Mouse (Mus musculus) midbrain, embryonic 14.5 days (tissue): ENCODE measurements at regions not wholly inside any gene's neighbourhood (a gene's known extent, or its start where the extent isn't known, plus 50 kb on each side); places are given as distances from the start of the nearest gene placed in this dataset.

Experiments used
- ATAC-seq: fragments of 200-750 bp; cut with Nextera tagmentation; 2 replicates; pipeline ENCODE4 v1.8.0; 2017; ENCODE audit warnings: moderate number of reproducible peaks, moderate library complexity; ENCODE audit not compliant: low FRiP score, low TSS enrichment
- DNase-seq: peaks from one replicate; pipeline ENCODE4 v3.0.0-alpha.2; 2015
- H3K27ac ChIP-seq: fragments of 300-500 bp; sonication (generic); replicated peaks from 2 replicates; pipeline ENCODE4 v1.5.1; 2014; ENCODE audit warnings: mild to moderate bottlenecking, low read depth, low read length, moderate library complexity
- H3K27me3 ChIP-seq: fragments of 300-500 bp; sonication (generic); 2 replicates; pipeline ENCODE4 v1.6.1; 2014; ENCODE audit warnings: low read length, control low read depth, mixed read lengths; ENCODE audit not compliant: control insufficient read depth, insufficient read depth
- H3K36me3 ChIP-seq: fragments of 300-500 bp; sonication (generic); 2 replicates; pipeline ENCODE4 v1.6.1; 2014; ENCODE audit warnings: low read length, control low read depth; ENCODE audit not compliant: control insufficient read depth, insufficient read depth
- H3K4me1 ChIP-seq: fragments of 300-500 bp; sonication (generic); 2 replicates; pipeline ENCODE4 v1.6.1; 2014; ENCODE audit warnings: mild to moderate bottlenecking, antibody characterized with exemption, low read length, control low read depth; ENCODE audit not compliant: control insufficient read depth, insufficient read depth
- H3K4me2 ChIP-seq: fragments of 300-500 bp; sonication (generic); 2 replicates; pipeline ENCODE4 v1.6.1; 2014; ENCODE audit warnings: mild to moderate bottlenecking, low read length, moderate library complexity
- H3K4me3 ChIP-seq: fragments of 300-500 bp; sonication (generic); replicated peaks from 2 replicates; pipeline ENCODE4 v1.5.1; 2014; ENCODE audit warnings: low read depth, low read length
- H3K9ac ChIP-seq: fragments of 300-500 bp; sonication (generic); replicated peaks from 2 replicates; pipeline ENCODE4 v1.6.1; 2014; ENCODE audit warnings: mild to moderate bottlenecking, low read length, moderate library complexity
- H3K9me3 ChIP-seq: fragments of 300-500 bp; sonication (generic); 2 replicates; pipeline ENCODE4 v1.6.1; 2016; ENCODE audit warnings: low read length, control low read depth, mixed read lengths; ENCODE audit not compliant: control insufficient read depth
- WGBS: fragments of 180-500 bp; shearing (Covaris S2); extraction: QIAGEN DNeasy Blood & Tissue Kit; methylation state at CpG from one replicate; pipeline ENCODE4 v1.1.7; 2014; 5-methylcytosine and 5-hydroxymethylcytosine counted together

GRCm38 (mm10) chr6:13380819-13381218 is 156.1 kb upstream of the Vwde start:
- no peaks in the 10 kb centered on the region for H3K36me3 ChIP-seq
- no peak overlapping the region for H3K9ac ChIP-seq
- ATAC-seq (no peak), DNase-seq (no peak)
- H3K27ac ChIP-seq: no peak overlapping the region
- no peaks in the 10 kb centered on the region for H3K27me3 ChIP-seq
- 66% methylated on average over 3 of the region's 3 CpGs for WGBS
- H3K4me3 ChIP-seq: no peak overlapping the region
- H3K9me3 ChIP-seq: no peaks in the 10 kb centered on the region; the same call in 1 of the 2 replicates
- no peak overlapping the region for H3K4me2 ChIP-seq
- H3K4me1 ChIP-seq: no peaks in the 10 kb centered on the region

- no peak overlapping the region for H3K27ac ChIP-seq
- DNase-seq (no peak), ATAC-seq (no peak)
- H3K9ac ChIP-seq: no peak overlapping the region
- H3K4me2 ChIP-seq: no peak overlapping the region
- no peaks in the 10 kb centered on the region for H3K4me1 ChIP-seq
- no peaks in the 10 kb centered on the region for H3K27me3 ChIP-seq
- H3K36me3 ChIP-seq: no peaks in the 10 kb centered on the region
- no peak overlapping the region for H3K4me3 ChIP-seq
- H3K9me3 ChIP-seq: no peaks in the 10 kb centered on the region
Measured at GRCm38 (mm10) chr6:13379727-13380126, 155.0 kb upstream of the Vwde start.

GRCm38 (mm10) chr6:13373896-13374295 is 149.1 kb upstream of the Vwde start:
- Histone ChIP-seq H3K27ac (no peak overlapping the region), H3K9ac (no peak overlapping the region), H3K4me2 (no peak overlapping the region), H3K36me3 (no peaks in the 10 kb centered on the region), H3K27me3 (no peaks in the 10 kb centered on the region), H3K4me3 (no peak overlapping the region), H3K9me3 (no peaks in the 10 kb centered on the region), H3K4me1 (no peaks in the 10 kb centered on the region)
- ATAC-seq (no peak), DNase-seq (no peak)
- whole genome bisulfite sequencing: 90% methylated on average over 1 of the region's 1 CpGs

DNA sequence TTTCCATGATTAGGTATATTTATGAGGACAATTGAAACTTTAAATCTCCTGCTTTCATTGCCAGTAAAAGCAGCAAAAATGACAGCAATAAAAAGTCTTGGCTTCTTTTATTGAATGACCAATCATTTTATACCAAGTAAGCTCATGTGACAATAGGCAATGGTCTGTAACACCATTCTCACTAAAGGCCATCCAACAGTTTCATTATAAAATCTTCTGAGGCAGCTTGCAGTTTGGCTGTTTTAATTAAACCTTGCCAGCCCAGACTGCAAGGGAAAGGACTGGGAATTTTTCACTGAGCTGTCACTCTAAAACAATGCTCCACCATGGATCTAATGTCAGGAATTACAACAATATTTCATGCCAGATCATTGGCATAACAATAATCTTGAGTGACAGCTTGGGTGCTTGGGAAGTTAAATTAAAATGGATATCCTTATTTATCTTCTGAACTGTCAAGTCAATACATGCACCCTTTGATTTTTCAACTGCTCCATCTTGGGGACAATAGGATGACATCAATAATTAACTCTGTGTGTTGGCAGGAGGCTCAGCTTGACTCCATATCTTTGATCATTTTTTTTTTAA is 145.0 kb upstream of the Vwde start:
- Histone ChIP-seq H3K27ac (no peak overlapping the region), H3K9ac (no peak overlapping the region), H3K27me3 (no peaks in the 10 kb centered on the region), H3K4me2 (no peak overlapping the region), H3K4me1 (no peaks in the 10 kb centered on the region), H3K36me3 (no peaks in the 10 kb centered on the region), H3K9me3 (no peaks in the 10 kb centered on the region), H3K4me3 (no peak overlapping the region)
- ATAC-seq (peak; percentile 67), DNase-seq (peak; percentile 31)
